Mouse (Mus musculus) kidney, postnatal 36 days (tissue): ENCODE data around the gene Defb36.

Source experiments
- DNase-seq, 2 experiments: peaks; one replicate each; pipeline ENCODE4 v3.0.0; 2021 to 2022; ENCODE audit warnings: mixed read lengths in 2 of 2

The Defb36 gene

DNA sequence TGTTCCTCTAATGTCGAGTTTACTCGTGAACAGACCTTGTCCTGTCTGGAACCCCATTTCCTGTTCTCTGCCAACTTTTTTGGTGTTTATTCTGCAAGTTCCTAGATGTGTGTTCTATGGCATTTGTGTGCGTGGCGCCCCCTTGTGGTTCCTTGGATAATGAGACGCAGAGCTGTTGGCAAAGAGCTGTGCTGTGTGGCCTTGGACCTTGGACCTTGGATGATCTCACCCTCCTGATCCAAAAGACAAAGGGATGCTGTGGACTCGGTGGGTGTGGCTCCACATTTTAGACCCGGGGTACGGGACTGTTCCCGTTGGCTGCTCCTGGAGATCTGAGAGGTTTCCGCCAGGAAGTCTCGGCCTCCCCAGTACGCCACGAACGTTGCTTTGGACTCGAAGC, at the start of gene Defb36:
Defb36 (plus strand) TSS at position 271 of the 400 bp plus-strand sequence.
- peak; percentile 62 to 87 for DNase-seq

GRCm38 (mm10) chr2:152556655-152557054, 47.5 kb upstream of the Defb36 start:
- no peak for DNase-seq

DNA sequence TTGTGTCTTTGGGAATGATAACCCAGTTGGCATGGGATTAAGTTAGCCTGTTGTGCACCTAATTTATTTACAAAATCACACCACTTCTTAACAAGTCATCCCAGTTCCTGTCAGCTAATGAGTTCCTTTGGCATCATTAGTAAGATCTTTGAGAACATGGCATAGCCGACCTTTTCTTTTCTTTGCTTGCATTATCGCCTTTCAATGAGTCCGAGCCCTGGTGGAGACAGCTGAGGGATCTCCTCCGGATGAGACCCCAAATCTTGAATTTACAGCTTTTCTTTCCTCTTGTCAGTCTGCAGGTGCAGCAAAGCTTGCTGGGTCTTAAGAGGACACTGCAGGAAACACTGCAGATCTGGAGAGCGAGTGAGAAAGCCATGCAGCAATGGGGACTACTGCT, 35.1 kb upstream of the Defb36 start, which contains the start of gene Gm17416:
Gm17416 (plus strand) TSS at position 301 of the 400 bp plus-strand sequence.
- DNase-seq = no peak

DNA sequence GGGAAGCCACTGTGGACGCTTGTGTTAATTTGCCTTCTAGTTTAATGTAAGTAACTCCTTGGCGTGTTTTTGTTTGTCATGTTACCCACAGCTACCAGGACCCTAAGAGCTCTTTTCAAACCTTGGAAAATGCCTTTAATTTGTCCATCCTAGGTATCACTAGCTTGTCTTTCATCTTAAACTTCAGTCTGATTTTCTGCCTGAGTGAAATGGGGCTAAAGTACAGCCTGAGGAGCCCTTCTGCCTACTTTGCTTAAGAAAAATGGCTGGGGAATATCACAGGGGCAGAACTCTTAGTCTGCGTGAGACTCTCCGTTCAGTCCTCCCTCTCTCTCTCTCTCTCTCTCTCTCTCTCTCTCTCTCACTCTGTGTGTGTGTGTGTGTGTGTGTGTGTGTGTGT, 34.2 kb upstream of the Defb36 start:
- DNase-seq = peak in 1 of 2 experiments; percentile 26

DNA sequence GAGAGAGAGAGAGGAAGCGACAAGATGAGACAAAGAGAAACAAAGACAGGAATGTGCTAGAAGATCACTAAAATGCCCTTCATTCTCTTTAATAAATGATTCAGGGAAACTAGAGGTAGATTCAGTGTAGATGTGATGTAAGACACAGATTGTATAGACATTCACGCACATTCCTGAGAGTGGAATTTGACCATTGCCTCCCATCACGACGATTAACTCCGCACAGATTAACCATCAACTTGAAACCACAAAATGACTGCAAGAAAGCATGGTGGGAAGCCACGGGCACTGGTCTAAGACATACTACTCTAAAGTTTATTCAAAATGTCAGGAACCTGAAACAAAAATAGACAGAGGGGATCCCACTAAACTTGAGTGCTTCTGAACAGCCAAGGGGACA, 33.8 kb upstream of the Defb36 start:
- DNase-seq = peak; percentile 49 to 71

DNA sequence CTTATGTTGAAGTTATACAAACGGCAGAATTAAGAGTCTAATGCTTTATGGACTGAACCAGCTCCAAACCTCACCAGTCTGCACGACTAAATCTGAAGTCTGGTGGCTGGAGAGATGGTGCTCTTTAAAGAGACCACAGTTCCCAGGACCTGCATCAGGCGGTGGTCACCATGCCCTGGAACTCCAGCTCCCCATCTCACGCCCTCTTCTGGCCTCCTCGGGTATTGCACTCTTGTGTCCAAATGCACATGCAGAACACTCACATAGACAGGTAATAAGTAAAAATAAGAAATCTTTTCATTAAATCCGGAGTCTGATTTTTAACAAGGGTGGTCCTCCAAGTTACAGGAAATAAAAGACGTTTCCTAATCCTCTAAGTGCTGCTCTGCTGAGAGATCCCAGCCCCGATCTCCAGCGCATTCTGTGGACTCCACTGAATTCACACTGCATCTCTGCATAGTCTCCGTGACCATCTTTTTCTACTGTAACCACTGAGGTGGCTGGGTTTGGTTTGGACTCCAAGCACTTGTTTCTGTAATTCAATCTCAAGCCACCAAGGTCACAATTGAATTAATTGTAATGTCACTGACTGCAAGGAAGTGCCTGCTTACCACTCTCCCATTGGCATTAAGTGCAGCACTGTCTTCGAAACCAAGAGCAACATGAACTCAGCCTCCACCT, 31.9 kb upstream of the Defb36 start, which contains the start of gene Defb21:
Defb21 (plus strand) TSS at position 631 of the 681 bp plus-strand sequence.
- peak in 1 of 2 experiments; percentile 42 for DNase-seq

GRCm38 (mm10) chr2:152573484-152573883, 30.6 kb upstream of the Defb36 start:
- no peak for DNase-seq

GRCm38 (mm10) chr2:152580107-152580506, 24.0 kb upstream of the Defb36 start, which contains the start of gene Defb19:
Gene Defb19, minus strand, starts transcription at chr2:152580312.
- DNase-seq = no peak

- DNase-seq = no peak
Measured at GRCm38 (mm10) chr2:152580612-152581011, 23.5 kb upstream of the Defb36 start.

- DNase-seq = peak in 1 of 2 experiments; percentile 69
Measured at GRCm38 (mm10) chr2:152586926-152587560, 17.1 kb upstream of the Defb36 start.

DNA sequence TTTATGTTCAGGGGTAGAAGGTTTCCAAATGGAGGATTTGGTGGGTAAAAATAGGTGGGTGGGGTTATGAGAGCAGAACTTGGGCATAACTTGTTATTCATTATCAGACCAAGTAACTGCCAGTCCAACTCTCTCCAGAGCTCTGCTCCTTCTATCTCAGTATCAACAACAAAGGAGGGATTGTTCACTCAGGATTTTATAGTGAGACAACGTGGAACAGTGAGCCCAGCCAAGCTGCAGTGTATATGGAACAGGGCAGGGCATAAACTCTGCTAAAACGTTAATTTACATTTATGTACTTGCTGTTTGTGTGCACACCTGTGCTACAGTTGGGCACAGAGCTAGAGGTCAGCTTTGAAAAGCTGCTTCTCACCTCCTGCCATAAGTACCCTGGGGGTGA, 15.7 kb upstream of the Defb36 start:
- DNase-seq = no peak

DNA sequence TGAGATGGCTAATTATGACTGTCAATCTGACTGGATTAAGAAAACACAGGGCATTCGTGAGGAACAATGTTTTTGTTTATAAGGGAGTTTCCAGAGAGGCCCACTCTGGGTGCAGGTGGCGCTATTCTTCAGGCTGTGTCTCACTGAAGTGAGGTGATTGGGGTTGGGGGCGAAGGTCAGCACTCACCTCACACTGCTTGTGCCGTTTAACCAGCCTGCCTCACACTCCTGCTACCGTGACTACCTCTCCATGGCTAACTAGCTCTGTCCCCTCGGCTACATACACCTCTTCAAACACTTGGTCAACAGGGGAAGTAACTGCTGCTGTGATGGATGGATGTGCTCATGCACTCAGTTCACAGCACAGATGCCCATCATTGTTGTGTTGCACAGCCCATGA, 15.1 kb upstream of the Defb36 start:
- DNase-seq = peak in 1 of 2 experiments; percentile 61

DNA sequence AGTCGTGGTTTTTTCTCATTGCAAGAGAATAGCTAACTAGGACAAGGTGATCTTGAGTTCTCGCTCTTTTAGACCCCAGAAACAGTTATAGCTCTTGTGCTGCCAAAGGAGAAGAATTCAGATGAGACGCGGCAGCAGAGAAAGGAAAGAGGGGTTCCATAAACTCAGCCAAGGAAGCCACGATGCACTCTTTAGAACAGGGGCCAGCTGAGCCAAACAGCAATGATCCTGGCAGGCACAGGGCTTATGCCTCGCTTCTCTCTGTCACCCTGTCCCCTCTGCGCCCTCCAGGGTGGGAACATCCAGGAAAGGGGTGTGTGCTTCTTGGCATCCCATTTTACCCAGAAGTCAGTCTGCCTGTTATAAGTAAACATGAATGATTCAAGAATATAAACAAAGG, 4.8 kb upstream of the Defb36 start, which contains the start of gene Defb45:
Defb45 (minus strand) TSS at position 101 of the 400 bp plus-strand sequence.
- DNase-seq = no peak

DNA sequence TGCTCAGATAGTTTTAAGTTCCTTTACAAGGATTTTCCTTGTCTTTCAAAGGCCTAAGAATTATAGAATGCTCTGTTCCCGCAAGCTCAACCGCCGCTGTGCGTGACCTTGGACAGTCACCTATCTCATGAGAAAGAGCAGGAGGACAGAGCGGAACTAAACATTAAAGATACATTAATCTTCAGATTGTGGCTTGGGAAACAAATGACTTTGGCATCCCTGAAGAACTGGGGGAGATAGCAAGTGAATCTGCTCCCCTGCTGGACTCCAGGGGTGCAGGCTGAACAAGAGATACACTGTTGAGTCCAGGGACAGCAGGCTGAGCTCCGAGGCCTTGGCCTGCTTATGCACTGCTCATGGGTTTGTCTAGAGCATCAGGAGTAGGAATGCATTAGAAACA, 4.1 kb upstream of the Defb36 start:
- DNase-seq = no peak

GRCm38 (mm10) chr2:152601275-152601960, 2.7 kb upstream of the Defb36 start:
- no peak for DNase-seq

DNA sequence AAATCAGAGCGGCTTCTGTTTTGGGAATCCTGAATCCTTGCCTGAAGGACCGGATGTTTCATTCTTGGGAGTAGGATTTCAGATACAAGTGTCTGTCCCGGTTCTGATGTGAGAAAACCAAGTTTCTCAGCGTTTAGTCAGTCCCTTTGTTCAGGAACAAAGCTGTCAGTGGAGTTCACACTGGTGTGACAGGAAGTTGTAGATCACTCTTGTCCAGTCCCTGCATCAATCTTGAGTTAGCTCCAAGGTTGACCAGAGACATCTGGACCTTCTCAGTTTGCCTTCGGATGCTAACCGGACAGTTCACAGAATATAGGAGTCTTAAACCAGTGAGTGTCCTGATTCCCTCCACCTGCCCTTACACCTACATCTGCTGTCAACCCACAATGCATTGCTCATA, 3.6 kb downstream of the Defb36 start:
- no peak for DNase-seq

DNA sequence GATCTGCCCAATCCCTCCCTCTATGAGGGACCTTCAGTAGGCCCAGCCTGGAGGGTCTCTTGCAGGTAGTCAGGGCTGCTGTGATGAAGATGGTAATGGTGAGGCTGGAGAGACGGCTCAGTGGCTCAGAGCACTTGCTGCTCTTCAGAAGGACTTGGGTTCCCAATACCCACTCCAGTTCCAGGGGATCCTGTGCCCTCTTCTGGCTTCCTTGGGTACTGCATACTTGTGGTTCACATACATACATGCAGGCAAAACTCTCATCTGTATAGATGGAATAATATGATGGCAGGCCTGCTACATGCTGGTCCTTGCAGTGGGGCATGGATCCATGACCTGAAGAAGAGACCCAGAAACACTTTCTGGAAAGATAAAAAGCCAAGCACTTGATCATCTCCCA, 4.6 kb downstream of the Defb36 start:
- no peak for DNase-seq

DNA sequence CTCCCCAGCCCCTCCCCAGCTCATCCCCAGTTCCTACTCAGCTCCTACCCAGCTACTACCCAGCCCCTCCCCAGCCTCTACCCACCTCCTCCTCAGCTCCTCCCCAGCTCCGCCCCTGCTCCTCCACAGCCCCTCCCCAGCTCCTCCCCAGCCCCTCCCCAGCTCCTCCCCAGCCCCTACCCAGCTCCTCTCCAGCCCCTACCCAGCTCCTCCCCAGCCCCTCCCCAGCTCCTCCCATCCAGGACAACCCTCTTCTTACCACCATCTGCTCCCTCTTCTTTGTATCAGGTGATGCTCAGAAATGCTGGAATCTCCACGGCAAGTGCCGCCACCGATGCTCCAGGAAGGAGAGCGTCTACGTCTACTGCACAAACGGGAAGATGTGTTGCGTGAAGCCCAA, 8.1 kb downstream of the Defb36 start:
- no peak for DNase-seq

DNA sequence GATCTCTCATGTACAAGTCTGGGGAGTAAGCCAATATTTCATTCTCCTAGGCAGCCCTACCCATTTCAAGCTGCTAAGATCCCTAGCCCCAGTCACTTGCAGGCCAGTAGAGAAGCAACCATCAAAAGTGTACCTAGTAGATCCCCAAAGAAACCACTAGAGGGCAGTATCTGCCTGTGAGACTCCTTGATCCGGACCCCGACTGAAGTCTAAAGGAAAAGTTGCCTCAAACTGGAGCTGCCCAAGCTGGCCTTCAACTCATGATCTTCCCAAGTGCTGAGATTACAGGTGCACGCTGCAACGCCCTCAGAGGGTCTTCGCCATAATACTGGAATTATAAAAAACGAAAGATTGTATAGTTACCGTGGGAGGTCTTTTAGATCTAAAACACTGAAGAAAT, 11.4 kb downstream of the Defb36 start:
- DNase-seq = peak; percentile 66 to 78

DNA sequence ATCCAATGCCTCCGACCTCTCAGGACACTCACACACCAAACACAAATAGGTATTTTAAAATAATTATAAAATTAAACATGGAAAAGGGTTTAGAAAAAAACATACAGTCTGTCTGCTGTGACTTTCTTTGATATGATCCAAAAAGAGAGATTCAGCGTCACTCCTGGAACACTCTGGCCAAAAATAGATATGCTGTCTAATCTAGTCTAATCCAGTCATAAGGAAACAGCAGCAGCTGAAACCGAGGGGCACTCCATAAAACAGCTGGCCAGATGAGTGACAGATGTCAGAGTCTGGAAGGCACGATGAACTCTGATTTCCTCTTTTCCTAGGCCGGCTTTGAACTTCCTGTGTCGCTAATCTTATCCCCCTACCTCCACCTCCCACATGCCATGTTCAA, 12.3 kb downstream of the Defb36 start:
- DNase-seq = no peak

DNA sequence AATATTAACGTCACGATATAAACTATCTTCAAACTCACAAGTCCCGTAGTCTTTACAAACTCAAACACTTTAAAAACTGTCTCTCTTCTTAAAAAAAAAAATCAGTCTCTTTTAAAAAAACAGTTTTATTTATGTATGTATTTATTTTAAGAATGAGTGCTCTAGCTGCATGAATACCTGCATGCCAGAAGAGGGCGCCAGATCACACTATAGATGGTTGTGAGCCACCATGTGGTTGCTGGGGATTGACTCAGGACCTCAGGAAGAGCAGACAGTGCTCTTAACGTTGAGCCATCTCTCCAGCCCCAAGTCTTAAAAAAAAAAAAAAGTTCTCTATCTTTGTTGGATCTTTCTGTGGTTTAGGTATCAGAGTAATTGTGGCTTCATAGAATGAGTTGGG, 13.2 kb downstream of the Defb36 start:
- peak in 1 of 2 experiments; percentile 56 for DNase-seq

- peak; percentile 34 to 47 for DNase-seq
Measured at GRCm38 (mm10) chr2:152620367-152621134, 16.4 kb downstream of the Defb36 start.

DNA sequence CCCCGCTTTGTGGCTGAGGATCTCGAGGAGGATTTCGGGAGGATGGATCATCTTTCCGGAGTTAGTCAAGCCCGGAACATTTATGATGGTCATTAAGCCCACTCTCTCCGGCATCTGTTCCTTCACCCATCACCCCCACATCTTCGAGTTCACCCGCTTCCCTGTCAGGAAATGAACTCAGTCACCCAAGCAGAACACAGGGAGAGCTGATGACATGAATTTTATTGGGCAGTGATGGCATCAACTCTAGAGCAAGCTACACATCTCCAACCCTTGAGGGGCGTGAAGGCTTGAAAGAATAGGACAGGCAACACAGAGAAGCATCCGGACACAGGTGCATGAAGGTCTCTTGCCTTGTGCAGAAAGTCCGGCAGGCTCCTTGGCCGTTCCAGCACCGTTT, 18.0 kb downstream of the Defb36 start:
- DNase-seq = no peak
